Mouse (Mus musculus) spleen, adult 2 months (tissue): ENCODE measurements at regions not wholly inside any gene's neighbourhood (a gene's known extent, or its start where the extent isn't known, plus 50 kb on each side); places are given as distances from the start of the nearest gene placed in this dataset.

Experiments used
- DNase-seq, 2 experiments: peaks; one replicate each; pipeline versions ENCODE4 v3.0.0 to v3.0.0-alpha.2; 2012 to 2021; ENCODE audit warnings: low spot score in 2 of 2, low read depth in 1 of 2
- H3K27ac ChIP-seq: fragments of 200-500 bp; 2 replicates; pipeline ENCODE4 v1.5.1; 2012; ENCODE audit warnings: low read length, inconsistent platforms; ENCODE audit not compliant: insufficient read depth
- H3K27me3 ChIP-seq: fragments of 200-500 bp; 2 replicates; pipeline ENCODE4 v1.6.1; 2012; ENCODE audit warnings: mild to moderate bottlenecking, moderate library complexity, low read length, inconsistent platforms; ENCODE audit not compliant: control insufficient read depth, insufficient read depth
- H3K36me3 ChIP-seq: fragments of 200-500 bp; 2 replicates; pipeline ENCODE4 v1.6.1; 2012; ENCODE audit warnings: mild to moderate bottlenecking, low read length, inconsistent platforms; ENCODE audit not compliant: control insufficient read depth, insufficient read depth
- H3K4me1 ChIP-seq: fragments of 200-500 bp; 2 replicates; pipeline ENCODE4 v1.6.1; 2011; ENCODE audit warnings: inconsistent platforms; ENCODE audit not compliant: control insufficient read depth, insufficient read depth, insufficient read length
- H3K4me3 ChIP-seq: fragments of 200-500 bp; 2 replicates; pipeline ENCODE4 v1.5.1; 2011; ENCODE audit warnings: mild to moderate bottlenecking, inconsistent platforms; ENCODE audit not compliant: insufficient read depth, insufficient read length; ENCODE audit errors: extremely low read depth
- CTCF ChIP-seq: fragments of 200-500 bp; IDR thresholded peaks from 2 replicates; pipeline ENCODE4 v1.5.1; 2011; ENCODE audit warnings: mild to moderate bottlenecking, inconsistent platforms; ENCODE audit not compliant: insufficient read depth, insufficient read length, insufficient replicate concordance; ENCODE audit errors: extremely low read depth
- POLR2A ChIP-seq: fragments of 200-500 bp; IDR thresholded peaks from 2 replicates; pipeline ENCODE4 v1.6.1; 2011; ENCODE audit warnings: low read depth, low read length, inconsistent platforms
- WGBS: fragments of 180-500 bp; shearing (Covaris S2); methylation state at CpG from one replicate; pipeline ENCODE4 v1.1.7; 2018; 5-methylcytosine and 5-hydroxymethylcytosine counted together

GRCm38 (mm10) chr11:112850532-112851272, 68.7 kb downstream of the Sox9 start:
- Histone ChIP-seq H3K36me3 (no peaks in the 10 kb centered on the region), H3K27ac (no peak overlapping the region), H3K4me1 (no peaks in the 10 kb centered on the region), H3K27me3 (no peaks in the 10 kb centered on the region), H3K4me3 (no peak overlapping the region)
- DNase-seq = no peak
- TF ChIP-seq CTCF = no peak
- no peak for TF ChIP-seq POLR2A
- WGBS = 89% methylated on average over 13 of the region's 13 CpGs

GRCm38 (mm10) chr11:112851321-112851720, 69.3 kb downstream of the Sox9 start:
- Histone ChIP-seq H3K36me3 (no peaks in the 10 kb centered on the region), H3K4me3 (no peak overlapping the region), H3K27me3 (no peaks in the 10 kb centered on the region), H3K27ac (no peak overlapping the region), H3K4me1 (no peaks in the 10 kb centered on the region)
- TF ChIP-seq POLR2A = no peak
- no peak for DNase-seq
- 87% methylated on average over 9 of the region's 9 CpGs for WGBS

GRCm38 (mm10) chr11:112855975-112856374, 74.0 kb downstream of the Sox9 start:
- TF ChIP-seq CTCF (no peak), POLR2A (no peak)
- Histone ChIP-seq H3K36me3 (no peaks in the 10 kb centered on the region), H3K27ac (no peak overlapping the region), H3K4me3 (no peak overlapping the region), H3K27me3 (no peaks in the 10 kb centered on the region), H3K4me1 (no peaks in the 10 kb centered on the region)
- DNase-seq = no peak
- WGBS = 84% methylated on average over 5 of the region's 5 CpGs

- no peaks in the 10 kb centered on the region for H3K4me1 ChIP-seq
- no peak overlapping the region for H3K4me3 ChIP-seq
- H3K27me3 ChIP-seq = no peaks in the 10 kb centered on the region
- no peaks in the 10 kb centered on the region for H3K36me3 ChIP-seq
- 91% methylated on average over 7 of the region's 7 CpGs for WGBS
- no peak for DNase-seq
- TF ChIP-seq POLR2A (no peak), CTCF (no peak)
- no peak overlapping the region for H3K27ac ChIP-seq
These were observed 77.3 kb downstream of the Sox9 start for GRCm38 (mm10) chr11:112859309-112859708.

- H3K4me1 ChIP-seq = no peaks in the 10 kb centered on the region
- no peaks in the 10 kb centered on the region for H3K36me3 ChIP-seq
- WGBS = 48% methylated on average over 11 of the region's 11 CpGs
- no peak for TF ChIP-seq POLR2A
- no peak for TF ChIP-seq CTCF
- no peaks in the 10 kb centered on the region for H3K27me3 ChIP-seq
- H3K27ac ChIP-seq = no peak overlapping the region
- no peak for DNase-seq
- no peak overlapping the region for H3K4me3 ChIP-seq
These were observed 78.8 kb downstream of the Sox9 start for GRCm38 (mm10) chr11:112860797-112861196.

- 75% methylated on average over 5 of the region's 5 CpGs for WGBS
- no peaks in the 10 kb centered on the region for H3K4me1 ChIP-seq
These were observed 79.2 kb downstream of the Sox9 start for GRCm38 (mm10) chr11:112861233-112861632.

GRCm38 (mm10) chr11:112865836-112866235, 83.8 kb downstream of the Sox9 start:
- no peak for TF ChIP-seq CTCF
- DNase-seq = no peak
- WGBS = 87% methylated on average over 9 of the region's 9 CpGs
- Histone ChIP-seq H3K27ac (no peak overlapping the region), H3K36me3 (no peaks in the 10 kb centered on the region), H3K4me1 (no peaks in the 10 kb centered on the region), H3K4me3 (no peak overlapping the region), H3K27me3 (no peaks in the 10 kb centered on the region)

More at GRCm38 (mm10) chr11:112861233-112861632, 79.2 kb downstream of the Sox9 start:
- no peaks in the 10 kb centered on the region for H3K27me3 ChIP-seq
- DNase-seq = no peak
- H3K36me3 ChIP-seq = no peaks in the 10 kb centered on the region
- TF ChIP-seq POLR2A = no peak
- TF ChIP-seq CTCF = no peak
- no peak overlapping the region for H3K4me3 ChIP-seq
- no peak overlapping the region for H3K27ac ChIP-seq
